Mouse (Mus musculus) bone marrow, adult 2 months (tissue): ENCODE measurements around the gene Gadd45g.

Experiments
- CTCF ChIP-seq: fragments of 200-500 bp; IDR thresholded peaks from 2 replicates; pipeline ENCODE4 v1.5.1; 2011; ENCODE audit warnings: low read length, control low read depth; ENCODE audit not compliant: control insufficient read depth, insufficient read depth
- POLR2A ChIP-seq: fragments of 200-500 bp; IDR thresholded peaks from 2 replicates; pipeline ENCODE4 v1.6.1; 2011; ENCODE audit warnings: low read depth, mild to moderate bottlenecking, control low read depth, low read length, borderline replicate concordance; ENCODE audit not compliant: control insufficient read depth

- peak; percentile 44; the same call in 1 of the 2 replicates for TF ChIP-seq CTCF
- TF ChIP-seq POLR2A: no peak; the same call in 1 of the 2 replicates
These were observed 787 bp upstream of the Gadd45g start for GRCm38 (mm10) chr13:51845591-51846191.
